Mouse (Mus musculus) brain, embryonic 14.5 days (tissue): ENCODE measurements around the gene Ttc3.

Experiments
- CTCF ChIP-seq: fragments of 200-500 bp; IDR thresholded peaks from 2 replicates; pipeline ENCODE4 v1.5.1; 2012; ENCODE audit warnings: inconsistent platforms, mild to moderate bottlenecking, moderate library complexity, borderline replicate concordance; ENCODE audit not compliant: insufficient read depth, insufficient read length; ENCODE audit errors: extremely low read depth
- POLR2A ChIP-seq: fragments of 200-500 bp; IDR thresholded peaks from 2 replicates; pipeline ENCODE4 v1.6.1; 2012; ENCODE audit warnings: mild to moderate bottlenecking, inconsistent platforms, borderline replicate concordance; ENCODE audit not compliant: poor library complexity, insufficient read depth, insufficient read length, severe bottlenecking; ENCODE audit errors: extremely low read depth

GRCm38 (mm10) chr16:94327781-94328711, 42.4 kb upstream of the Ttc3 start, which contains the start of gene Ripply3:
- TF ChIP-seq POLR2A = no peak
- no peak for TF ChIP-seq CTCF
